Mouse (Mus musculus) spleen, adult 12 weeks (tissue): ENCODE measurements around the gene Dnttip1.

Source experiments
- DNase-seq: peaks from one replicate; pipeline ENCODE4 v3.0.0; 2022; ENCODE audit warnings: low spot score

The Dnttip1 gene

DNA sequence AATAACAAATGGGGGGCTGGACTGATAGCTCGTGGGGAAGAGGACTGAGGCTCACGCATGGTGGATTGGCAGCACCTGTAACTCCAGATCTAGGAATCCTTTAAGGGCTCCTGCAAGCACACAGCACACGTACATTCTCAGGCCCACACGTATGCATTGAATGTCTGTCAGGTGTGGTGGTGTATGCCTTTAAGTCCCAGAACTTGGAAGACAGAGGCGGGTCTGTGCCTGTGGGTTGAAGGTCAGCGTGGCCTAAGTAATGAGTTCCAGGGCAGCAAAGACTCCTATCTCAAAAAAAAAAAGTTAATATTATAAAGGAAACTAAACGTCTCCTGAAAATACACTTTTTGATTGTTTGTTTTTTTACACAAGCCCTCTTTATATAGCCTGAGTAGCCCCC lies 60.8 kb downstream of the Dnttip1 start:
- DNase-seq, result no peak

DNA sequence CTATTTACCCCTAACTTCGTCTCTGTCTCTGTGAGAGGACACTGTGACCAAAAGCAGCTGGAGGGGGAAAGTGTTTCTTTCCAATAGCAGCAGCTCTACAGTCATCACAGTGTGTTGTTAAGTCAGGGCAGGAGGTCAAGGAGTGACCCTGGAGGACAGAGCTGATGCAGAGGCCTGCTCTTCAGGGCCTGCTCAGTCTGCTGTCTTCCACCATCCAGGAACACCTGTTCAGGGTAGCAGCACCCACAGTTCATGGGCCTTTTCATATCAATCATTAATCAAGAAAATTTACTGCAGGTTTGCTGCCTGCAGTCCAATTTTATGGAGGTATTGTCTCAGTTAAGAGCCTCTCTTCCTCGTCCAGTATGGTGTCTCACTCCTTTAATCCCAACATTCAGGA lies 67.8 kb downstream of the Dnttip1 start:
- DNase-seq, result no peak

DNA sequence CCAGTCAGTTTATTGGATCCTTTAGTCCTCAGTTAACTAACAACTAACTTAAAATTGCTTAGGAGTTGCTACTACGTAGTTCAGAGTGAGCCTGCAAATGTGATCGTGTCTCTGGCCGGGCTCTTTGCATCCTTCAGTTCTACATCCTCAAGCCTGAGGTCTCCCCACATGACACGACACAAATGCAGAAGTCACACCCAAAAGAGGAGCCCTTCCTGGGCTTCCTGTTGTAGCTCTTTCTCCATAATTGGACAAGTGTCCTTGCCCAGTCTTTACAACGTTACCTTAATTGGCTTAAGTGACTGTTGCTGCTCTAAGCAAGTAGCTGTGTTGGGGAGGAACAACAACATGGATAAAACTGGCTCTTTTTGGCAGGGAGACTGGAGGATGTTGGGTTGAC lies 69.6 kb downstream of the Dnttip1 start:
- no peak for DNase-seq

DNA sequence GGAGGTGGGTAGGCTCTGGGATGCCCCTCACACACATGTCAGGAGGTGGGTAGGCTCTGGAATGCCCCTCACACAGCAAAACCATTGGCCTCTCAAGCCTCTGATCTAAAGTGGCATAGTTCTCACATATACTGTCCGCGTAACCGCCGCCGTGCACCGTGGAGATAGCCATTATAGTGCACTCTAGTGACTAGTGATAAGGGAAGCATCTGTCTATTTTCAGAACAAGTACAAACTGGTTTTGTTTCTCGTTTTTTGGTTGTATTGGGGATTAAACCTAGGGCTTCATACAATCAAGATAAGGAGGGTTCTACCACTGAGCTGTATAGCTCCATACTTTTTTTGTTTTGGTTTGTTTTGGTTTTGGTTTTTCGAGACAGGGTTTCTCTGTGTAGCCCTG lies 70.0 kb downstream of the Dnttip1 start:
- DNase-seq, result no peak

DNA sequence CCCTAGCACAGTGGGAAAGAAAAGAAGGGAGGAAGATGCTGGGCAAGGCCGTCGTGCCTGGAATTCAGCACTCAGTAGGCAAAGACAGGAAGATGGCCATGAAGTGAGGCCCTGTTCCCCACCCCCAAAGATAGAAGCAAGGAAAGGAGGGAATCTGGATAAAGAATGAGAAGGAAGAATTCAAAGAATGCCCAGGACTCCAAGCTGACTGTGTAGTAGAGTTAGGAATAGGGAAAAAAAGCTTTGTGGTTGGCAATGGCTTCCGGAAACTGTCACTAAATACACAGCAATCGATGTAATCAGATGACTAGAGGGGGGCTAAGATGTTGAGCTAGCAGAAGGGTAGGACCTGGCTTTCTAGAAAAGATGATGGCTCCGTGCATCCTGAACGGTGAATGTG lies 71.4 kb downstream of the Dnttip1 start:
- DNase-seq, result no peak

DNA sequence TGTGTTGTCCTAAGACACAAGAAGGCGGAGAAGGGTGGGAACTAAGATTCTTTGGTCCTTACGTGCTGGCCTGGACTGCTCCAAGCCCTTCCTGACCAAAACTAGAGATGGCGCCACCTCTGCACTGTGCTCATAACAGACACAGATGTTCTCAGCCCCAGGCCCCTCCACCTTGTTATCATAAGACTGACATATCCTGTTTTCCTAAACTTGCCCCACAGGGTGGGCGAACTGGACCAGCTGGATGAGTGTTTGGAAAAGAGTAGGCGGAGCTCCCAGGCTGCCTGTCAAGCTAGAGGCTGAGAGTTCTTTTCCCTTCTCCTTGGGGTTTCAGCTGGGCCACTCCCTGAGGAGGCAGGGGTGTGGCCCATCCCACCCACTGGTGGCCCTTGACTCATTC lies 71.9 kb downstream of the Dnttip1 start:
- no peak for DNase-seq
